Mouse (Mus musculus) spleen, adult 2 months (tissue): ENCODE results near the gene Fam53a. TPM values are rescaled to one million over a fixed set of nuclear protein-coding genes. Genes with fewer than 3 reads are reported as not detected.

Source experiments
- DNase-seq, 2 experiments: peaks; one replicate each; pipeline versions ENCODE4 v3.0.0 to v3.0.0-alpha.2; 2012 to 2021; ENCODE audit warnings: low spot score in 2 of 2, low read depth in 1 of 2
- H3K27ac ChIP-seq: fragments of 200-500 bp; 2 replicates; pipeline ENCODE4 v1.5.1; 2012; ENCODE audit warnings: low read length, inconsistent platforms; ENCODE audit not compliant: insufficient read depth
- H3K27me3 ChIP-seq: fragments of 200-500 bp; 2 replicates; pipeline ENCODE4 v1.6.1; 2012; ENCODE audit warnings: mild to moderate bottlenecking, moderate library complexity, low read length, inconsistent platforms; ENCODE audit not compliant: control insufficient read depth, insufficient read depth
- H3K36me3 ChIP-seq: fragments of 200-500 bp; 2 replicates; pipeline ENCODE4 v1.6.1; 2012; ENCODE audit warnings: mild to moderate bottlenecking, low read length, inconsistent platforms; ENCODE audit not compliant: control insufficient read depth, insufficient read depth
- H3K4me1 ChIP-seq: fragments of 200-500 bp; 2 replicates; pipeline ENCODE4 v1.6.1; 2011; ENCODE audit warnings: inconsistent platforms; ENCODE audit not compliant: control insufficient read depth, insufficient read depth, insufficient read length
- H3K4me3 ChIP-seq: fragments of 200-500 bp; 2 replicates; pipeline ENCODE4 v1.5.1; 2011; ENCODE audit warnings: mild to moderate bottlenecking, inconsistent platforms; ENCODE audit not compliant: insufficient read depth, insufficient read length; ENCODE audit errors: extremely low read depth
- CTCF ChIP-seq: fragments of 200-500 bp; IDR thresholded peaks from 2 replicates; pipeline ENCODE4 v1.5.1; 2011; ENCODE audit warnings: mild to moderate bottlenecking, inconsistent platforms; ENCODE audit not compliant: insufficient read depth, insufficient read length, insufficient replicate concordance; ENCODE audit errors: extremely low read depth
- POLR2A ChIP-seq: fragments of 200-500 bp; IDR thresholded peaks from 2 replicates; pipeline ENCODE4 v1.6.1; 2011; ENCODE audit warnings: low read depth, low read length, inconsistent platforms
- WGBS: fragments of 180-500 bp; shearing (Covaris S2); methylation state at CpG from one replicate; pipeline ENCODE4 v1.1.7; 2018; 5-methylcytosine and 5-hydroxymethylcytosine counted together
- polyA plus RNA-seq: library from polyadenylated mRNA; depleted of rRNA; stranded (reverse); fragments of >200 nt; gene quantifications from 2 replicates; pipeline ENCODE4 v1.2.3, GENCODE M21; 2012

Gene Fam53a
- polyA plus RNA-seq, 1 experiment, result 29.2 TPM

- Histone ChIP-seq H3K27ac (no peak overlapping the region), H3K36me3 (no peaks in the 10 kb centered on the region), H3K4me3 (no peak overlapping the region), H3K4me1 (peaks cover under 1% of the 10 kb centered on the region; the same call in 1 of the 2 replicates), H3K27me3 (no peaks in the 10 kb centered on the region)
- TF ChIP-seq CTCF, result no peak
- no peak for TF ChIP-seq POLR2A
- WGBS, result 91% methylated on average over 2 of the region's 2 CpGs
- no peak for DNase-seq
Measured at GRCm38 (mm10) chr5:33622671-33623070, 6.8 kb downstream of the Fam53a start.

- DNase-seq, result no peak
- Histone ChIP-seq H3K36me3 (peaks cover 19% of the 10 kb centered on the region), H3K4me3 (no peak overlapping the region), H3K27me3 (no peaks in the 10 kb centered on the region), H3K27ac (no peak overlapping the region), H3K4me1 (no peaks in the 10 kb centered on the region)
- 88% methylated on average over 6 of the region's 6 CpGs for WGBS
- no peak for TF ChIP-seq CTCF
Measured at GRCm38 (mm10) chr5:33614391-33614790, 15.0 kb downstream of the Fam53a start.

GRCm38 (mm10) chr5:33611795-33612194, 17.6 kb downstream of the Fam53a start:
- no peak for DNase-seq
- H3K4me1 ChIP-seq, result no peaks in the 10 kb centered on the region
- 94% methylated on average over 1 of the region's 1 CpGs for WGBS
- H3K36me3 ChIP-seq, result peaks cover 33% of the 10 kb centered on the region
- no peak overlapping the region for H3K4me3 ChIP-seq
- no peak for TF ChIP-seq CTCF
- no peaks in the 10 kb centered on the region for H3K27me3 ChIP-seq
- no peak overlapping the region for H3K27ac ChIP-seq

DNA sequence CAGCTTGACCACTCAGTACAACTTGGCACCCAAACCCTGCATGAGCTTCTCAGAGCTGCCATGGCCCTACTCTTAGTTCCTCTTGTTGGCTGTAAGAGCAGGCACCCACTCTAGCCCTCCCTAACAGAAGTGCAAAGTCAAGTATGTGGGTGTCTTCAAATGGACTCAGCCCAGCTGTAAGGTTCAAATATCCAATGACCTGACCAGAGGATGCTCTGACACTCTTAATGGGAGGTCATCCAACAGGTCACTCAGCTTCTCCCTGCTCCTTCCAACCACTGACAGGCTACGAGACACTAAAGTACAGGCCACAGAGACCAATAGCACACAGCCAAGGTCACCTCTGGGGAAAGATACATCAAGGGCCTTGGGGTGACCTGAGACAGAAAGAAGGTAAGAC, 20.2 kb downstream of the Fam53a start:
- Histone ChIP-seq H3K4me1 (no peaks in the 10 kb centered on the region), H3K4me3 (no peak overlapping the region), H3K27me3 (no peaks in the 10 kb centered on the region), H3K27ac (no peak overlapping the region), H3K36me3 (peaks cover 31% of the 10 kb centered on the region)
- 100% methylated on average over 1 of the region's 1 CpGs for WGBS
- no peak for DNase-seq
- TF ChIP-seq CTCF (no peak), POLR2A (no peak)

GRCm38 (mm10) chr5:33607434-33607833, 22.0 kb downstream of the Fam53a start:
- Histone ChIP-seq H3K27ac (no peak overlapping the region), H3K4me1 (no peaks in the 10 kb centered on the region), H3K4me3 (no peak overlapping the region), H3K36me3 (peaks cover 24% of the 10 kb centered on the region), H3K27me3 (no peaks in the 10 kb centered on the region)
- TF ChIP-seq POLR2A (no peak), CTCF (no peak)
- no peak for DNase-seq
- 96% methylated on average over 15 of the region's 15 CpGs for WGBS

DNA sequence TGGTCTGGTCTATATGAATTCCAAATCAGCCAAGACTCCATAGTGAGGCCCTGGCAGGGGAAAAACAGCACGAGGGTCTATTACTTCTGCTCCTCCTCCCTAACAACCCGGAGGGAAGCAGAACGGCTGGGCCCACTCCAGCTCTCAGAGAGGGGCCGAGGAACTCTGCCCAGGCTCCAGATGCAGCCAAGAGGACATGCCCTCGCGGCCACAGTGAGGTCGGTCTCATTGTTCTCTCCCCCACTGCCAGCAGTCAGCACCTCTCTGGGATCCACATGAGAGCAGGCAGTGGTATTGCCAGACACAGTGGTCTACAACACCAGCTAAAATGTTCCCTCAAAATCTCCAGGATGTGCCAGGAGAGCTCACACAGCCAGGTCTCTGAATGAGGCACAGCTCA, 22.8 kb downstream of the Fam53a start:
- 93% methylated on average over 7 of the region's 7 CpGs for WGBS
- Histone ChIP-seq H3K27ac (no peak overlapping the region), H3K36me3 (peaks cover 21% of the 10 kb centered on the region), H3K4me3 (no peak overlapping the region), H3K27me3 (no peaks in the 10 kb centered on the region), H3K4me1 (no peaks in the 10 kb centered on the region)
- no peak for TF ChIP-seq CTCF
- no peak for TF ChIP-seq POLR2A
- DNase-seq, result no peak

DNA sequence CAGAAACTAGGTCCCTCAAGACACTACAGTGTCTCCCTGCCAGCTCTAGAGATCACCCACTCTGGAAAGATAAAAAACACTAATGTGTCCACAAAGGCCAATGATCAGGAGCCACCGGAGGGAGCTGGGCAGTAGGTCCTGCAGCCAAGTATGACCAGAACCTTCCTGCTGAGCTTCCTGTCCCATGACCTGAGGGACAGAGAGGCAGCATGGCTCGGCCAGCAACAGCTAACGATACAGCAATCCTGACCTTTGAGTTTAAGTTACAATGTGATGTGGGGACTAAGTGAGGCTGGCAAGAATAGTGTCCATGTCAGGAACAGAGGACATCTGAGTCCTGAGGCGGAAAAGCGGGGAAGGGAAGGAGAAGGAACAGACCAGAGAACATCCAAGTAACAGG, 24.1 kb downstream of the Fam53a start:
- no peak for TF ChIP-seq CTCF
- TF ChIP-seq POLR2A, result no peak
- DNase-seq, result no peak
- Histone ChIP-seq H3K36me3 (peaks cover 23% of the 10 kb centered on the region), H3K4me3 (no peak overlapping the region), H3K27ac (no peak overlapping the region), H3K27me3 (no peaks in the 10 kb centered on the region), H3K4me1 (no peaks in the 10 kb centered on the region)
- WGBS, result 87% methylated on average over 5 of the region's 5 CpGs
